Mouse (Mus musculus): ENCODE measurements around the gene Mapt. TPM values are rescaled to one million over a fixed set of nuclear protein-coding genes. Genes with fewer than 3 reads are reported as not detected.

Gene Mapt
- polyA plus RNA-seq, 1 experiment, result 1.4 TPM

- H3K4me1 ChIP-seq (replicated peaks; ENCODE audit: control insufficient read depth, insufficient read depth, low read length), result no peaks in the 10 kb centered on the region
- H3K27me3 ChIP-seq (ENCODE audit: control insufficient read depth, insufficient read depth, low read length), result no peaks in the 10 kb centered on the region
- no peak overlapping the region for H3K4me3 ChIP-seq (ENCODE audit: control insufficient read depth, insufficient read depth, low read length)
- 94% methylated on average over 8 of the region's 8 CpGs for WGBS
- no peak overlapping the region for H3K27ac ChIP-seq (ENCODE audit: control insufficient read depth, insufficient read depth, low read length)
- DNase-seq, result no peak
- TF ChIP-seq POLR2A (IDR thresholded peaks at IDR 0.05; ENCODE audit: control insufficient read depth, extremely low read depth, insufficient read depth, low read length, poor library complexity), result no peak
- no peak for TF ChIP-seq CTCF (IDR thresholded peaks at IDR 0.05; ENCODE audit: borderline replicate concordance, control insufficient read depth, extremely low read depth, insufficient read depth, low read length, poor library complexity)
- no peaks in the 10 kb centered on the region for H3K36me3 ChIP-seq (ENCODE audit: control insufficient read depth, insufficient read depth, low read length)
Observed at GRCm38 (mm10) chr11:104303088-104303960, 72.1 kb downstream of the Mapt start.

- H3K27me3 ChIP-seq (ENCODE audit: control insufficient read depth, insufficient read depth, low read length), result no peaks in the 10 kb centered on the region; the same call in 1 of the 2 replicates
- no peak overlapping the region for H3K4me3 ChIP-seq (ENCODE audit: control insufficient read depth, insufficient read depth, low read length)
- WGBS, result 91% methylated on average over 7 of the region's 7 CpGs
- no peak for DNase-seq
- H3K36me3 ChIP-seq (ENCODE audit: control insufficient read depth, insufficient read depth, low read length), result no peaks in the 10 kb centered on the region
- TF ChIP-seq CTCF (IDR thresholded peaks at IDR 0.05; ENCODE audit: borderline replicate concordance, control insufficient read depth, extremely low read depth, insufficient read depth, low read length, poor library complexity) (no peak), POLR2A (IDR thresholded peaks at IDR 0.05; ENCODE audit: control insufficient read depth, extremely low read depth, insufficient read depth, low read length, poor library complexity) (no peak)
- no peak overlapping the region for H3K27ac ChIP-seq (ENCODE audit: control insufficient read depth, insufficient read depth, low read length)
- no peaks in the 10 kb centered on the region for H3K4me1 ChIP-seq (replicated peaks; ENCODE audit: control insufficient read depth, insufficient read depth, low read length)
Observed at GRCm38 (mm10) chr11:104305711-104306110, 74.5 kb downstream of the Mapt start.

GRCm38 (mm10) chr11:104306483-104306882 is 75.3 kb downstream of the Mapt start:
- no peaks in the 10 kb centered on the region for H3K36me3 ChIP-seq (ENCODE audit: control insufficient read depth, insufficient read depth, low read length)
- TF ChIP-seq CTCF (IDR thresholded peaks at IDR 0.05; ENCODE audit: borderline replicate concordance, control insufficient read depth, extremely low read depth, insufficient read depth, low read length, poor library complexity), result no peak
- no peak for TF ChIP-seq POLR2A (IDR thresholded peaks at IDR 0.05; ENCODE audit: control insufficient read depth, extremely low read depth, insufficient read depth, low read length, poor library complexity)
- DNase-seq, result no peak
- no peak overlapping the region for H3K4me3 ChIP-seq (ENCODE audit: control insufficient read depth, insufficient read depth, low read length)
- H3K4me1 ChIP-seq (replicated peaks; ENCODE audit: control insufficient read depth, insufficient read depth, low read length), result no peaks in the 10 kb centered on the region
- no peaks in the 10 kb centered on the region; the same call in 1 of the 2 replicates for H3K27me3 ChIP-seq (ENCODE audit: control insufficient read depth, insufficient read depth, low read length)
- no peak overlapping the region for H3K27ac ChIP-seq (ENCODE audit: control insufficient read depth, insufficient read depth, low read length)
- WGBS, result 95% methylated on average over 13 of the region's 13 CpGs

GRCm38 (mm10) chr11:104307136-104307535 is 75.9 kb downstream of the Mapt start:
- DNase-seq, result no peak
- Histone ChIP-seq H3K27me3 (ENCODE audit: control insufficient read depth, insufficient read depth, low read length) (no peaks in the 10 kb centered on the region; the same call in 1 of the 2 replicates), H3K4me1 (replicated peaks; ENCODE audit: control insufficient read depth, insufficient read depth, low read length) (no peaks in the 10 kb centered on the region), H3K36me3 (ENCODE audit: control insufficient read depth, insufficient read depth, low read length) (no peaks in the 10 kb centered on the region), H3K4me3 (ENCODE audit: control insufficient read depth, insufficient read depth, low read length) (no peak overlapping the region), H3K27ac (ENCODE audit: control insufficient read depth, insufficient read depth, low read length) (no peak overlapping the region)
- 87% methylated on average over 4 of the region's 4 CpGs for WGBS
- TF ChIP-seq CTCF (IDR thresholded peaks at IDR 0.05; ENCODE audit: borderline replicate concordance, control insufficient read depth, extremely low read depth, insufficient read depth, low read length, poor library complexity), result no peak
- TF ChIP-seq POLR2A (IDR thresholded peaks at IDR 0.05; ENCODE audit: control insufficient read depth, extremely low read depth, insufficient read depth, low read length, poor library complexity), result no peak

GRCm38 (mm10) chr11:104309377-104310225 is 78.4 kb downstream of the Mapt start:
- no peak for DNase-seq
- WGBS, result 41% methylated on average over 12 of the region's 12 CpGs
- no peaks in the 10 kb centered on the region for H3K36me3 ChIP-seq (ENCODE audit: control insufficient read depth, insufficient read depth, low read length)
- no peaks in the 10 kb centered on the region for H3K4me1 ChIP-seq (replicated peaks; ENCODE audit: control insufficient read depth, insufficient read depth, low read length)
- no peaks in the 10 kb centered on the region; the same call in 1 of the 2 replicates for H3K27me3 ChIP-seq (ENCODE audit: control insufficient read depth, insufficient read depth, low read length)
- H3K27ac ChIP-seq (ENCODE audit: control insufficient read depth, insufficient read depth, low read length), result no peak overlapping the region
- H3K4me3 ChIP-seq (ENCODE audit: control insufficient read depth, insufficient read depth, low read length), result no peak overlapping the region
- TF ChIP-seq CTCF (IDR thresholded peaks at IDR 0.05; ENCODE audit: borderline replicate concordance, control insufficient read depth, extremely low read depth, insufficient read depth, low read length, poor library complexity) (no peak), POLR2A (IDR thresholded peaks at IDR 0.05; ENCODE audit: control insufficient read depth, extremely low read depth, insufficient read depth, low read length, poor library complexity) (no peak)

GRCm38 (mm10) chr11:104310226-104310887 is 79.2 kb downstream of the Mapt start:
- TF ChIP-seq CTCF (IDR thresholded peaks at IDR 0.05; ENCODE audit: borderline replicate concordance, control insufficient read depth, extremely low read depth, insufficient read depth, low read length, poor library complexity) (no peak), POLR2A (IDR thresholded peaks at IDR 0.05; ENCODE audit: control insufficient read depth, extremely low read depth, insufficient read depth, low read length, poor library complexity) (no peak)
- no peak for DNase-seq
- 31% methylated on average over 23 of the region's 23 CpGs for WGBS
- no peak overlapping the region for H3K27ac ChIP-seq (ENCODE audit: control insufficient read depth, insufficient read depth, low read length)
- no peaks in the 10 kb centered on the region for H3K36me3 ChIP-seq (ENCODE audit: control insufficient read depth, insufficient read depth, low read length)
- no peak overlapping the region for H3K4me3 ChIP-seq (ENCODE audit: control insufficient read depth, insufficient read depth, low read length)
- H3K4me1 ChIP-seq (replicated peaks; ENCODE audit: control insufficient read depth, insufficient read depth, low read length), result no peaks in the 10 kb centered on the region
- H3K27me3 ChIP-seq (ENCODE audit: control insufficient read depth, insufficient read depth, low read length), result no peaks in the 10 kb centered on the region; the same call in 1 of the 2 replicates

Measured in thymus, adult 2 months (tissue).